Mouse (Mus musculus) heart, adult 11 months (tissue): ENCODE data around the gene Inppl1.

Experiments
- DNase-seq: peaks from one replicate; pipeline ENCODE4 v3.0.0; 2022

Inppl1 gene

GRCm38 (mm10) chr7:101837606-101838471, at the start of gene Inppl1:
TSS of gene Inppl1 (minus strand) at chr7:101838229.
- DNase-seq, result peak; percentile 99

DNA sequence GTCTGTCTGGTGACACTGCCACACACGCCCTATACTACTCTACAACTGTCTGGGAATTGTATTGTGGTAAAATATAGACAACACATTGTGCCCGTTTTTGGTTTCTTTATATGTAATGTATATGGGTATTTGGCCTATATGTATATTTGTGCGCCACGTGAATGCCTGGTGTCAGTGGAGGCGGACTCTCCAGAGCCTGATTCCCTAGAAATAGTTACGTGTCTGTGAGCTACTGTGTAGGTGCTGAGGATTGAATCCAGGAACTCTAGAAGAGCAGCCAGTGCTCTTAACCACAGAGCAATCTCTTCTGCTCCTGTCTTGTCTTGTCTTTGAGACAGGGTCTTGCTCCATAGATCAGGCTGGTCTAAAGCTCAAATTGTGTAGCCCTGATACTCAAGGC, 48.2 kb upstream of the Inppl1 start:
- DNase-seq, result no peak

DNA sequence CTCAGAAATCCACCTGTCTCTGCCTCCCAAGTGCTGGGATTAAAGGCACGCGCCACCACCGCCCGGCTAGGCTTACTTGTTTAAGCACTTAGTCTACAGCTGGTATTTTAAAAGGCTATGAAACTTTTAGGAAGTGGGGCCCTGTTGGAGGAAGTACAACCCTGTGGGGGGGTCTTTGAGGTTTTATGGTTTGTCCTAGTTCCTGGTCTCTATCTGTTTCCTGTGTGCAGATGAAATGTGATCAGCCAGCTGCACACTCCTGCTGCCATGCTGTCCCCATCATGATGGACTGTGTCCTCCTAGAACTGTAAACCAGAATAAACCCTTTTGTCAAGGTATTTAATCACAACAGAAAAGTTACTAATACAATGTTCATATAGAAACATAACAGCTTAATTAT, 46.1 kb upstream of the Inppl1 start:
- DNase-seq, result no peak

- DNase-seq, result peak; percentile 91
These were observed 44.6 kb upstream of the Inppl1 start for GRCm38 (mm10) chr7:101882413-101883154.

- DNase-seq, result no peak
These were observed 42.8 kb upstream of the Inppl1 start for GRCm38 (mm10) chr7:101880855-101881254.

DNA sequence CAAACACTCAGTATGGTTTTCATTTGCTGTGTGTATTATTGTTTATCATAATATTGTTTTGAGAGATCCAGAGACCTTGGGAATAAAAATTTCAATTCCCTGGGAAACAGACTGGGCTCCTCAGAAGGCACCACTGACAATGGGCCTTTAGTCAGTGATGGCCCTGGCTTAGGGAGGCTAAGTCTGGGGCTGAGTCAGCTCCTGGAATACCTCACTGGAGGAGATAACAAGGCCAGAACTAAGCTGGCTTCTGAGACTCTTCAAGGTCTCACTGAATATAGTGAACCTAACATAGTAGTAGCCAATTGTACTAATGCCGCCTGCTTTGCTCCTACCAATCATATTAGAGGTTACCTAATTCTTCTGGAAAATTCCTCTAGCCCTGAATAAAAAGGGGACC, 37.9 kb upstream of the Inppl1 start:
- no peak for DNase-seq

DNA sequence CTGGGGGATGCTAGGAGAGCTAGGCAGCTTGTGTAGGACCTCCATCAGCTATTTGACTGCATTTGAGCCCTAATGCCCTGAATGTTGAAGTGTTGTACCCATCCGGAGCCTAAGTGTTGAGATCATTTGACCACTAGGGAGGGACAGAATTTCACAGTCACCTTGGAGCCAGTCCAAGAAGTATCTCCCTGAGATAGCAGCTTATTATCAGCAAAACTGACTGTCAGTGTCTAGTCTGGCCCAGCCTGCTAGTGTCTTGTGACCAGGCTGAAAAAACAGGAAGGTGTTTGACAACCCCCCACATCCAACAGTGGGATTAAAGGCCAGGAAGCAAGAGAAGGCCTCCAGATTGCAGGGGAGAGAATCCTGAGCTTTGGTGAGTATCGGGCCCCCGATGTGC, 33.3 kb upstream of the Inppl1 start:
- DNase-seq, result no peak

DNA sequence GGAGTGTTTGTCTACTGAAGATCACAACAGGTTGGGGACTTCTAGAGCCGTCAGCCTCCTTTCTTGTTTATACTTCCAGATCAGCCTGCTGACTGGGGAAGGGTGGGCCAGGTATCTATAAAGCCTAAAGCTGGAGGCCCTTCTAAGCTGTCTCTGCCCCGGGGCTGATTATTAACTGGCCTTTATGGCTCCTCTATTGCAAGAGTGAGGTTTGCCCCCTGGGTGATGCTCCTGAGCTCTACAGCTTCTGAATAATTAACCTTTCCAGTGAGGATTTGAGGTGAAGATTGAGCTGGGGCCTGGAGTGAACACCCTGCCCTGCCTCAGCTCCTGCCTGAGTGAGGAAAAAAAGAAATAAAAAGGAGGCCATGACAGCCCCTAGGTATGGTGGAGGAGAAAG, 32.6 kb upstream of the Inppl1 start, which contains the start of gene Folr1:
Folr1 (minus strand) TSS at position 160 of the 400 bp plus-strand sequence.
- no peak for DNase-seq

DNA sequence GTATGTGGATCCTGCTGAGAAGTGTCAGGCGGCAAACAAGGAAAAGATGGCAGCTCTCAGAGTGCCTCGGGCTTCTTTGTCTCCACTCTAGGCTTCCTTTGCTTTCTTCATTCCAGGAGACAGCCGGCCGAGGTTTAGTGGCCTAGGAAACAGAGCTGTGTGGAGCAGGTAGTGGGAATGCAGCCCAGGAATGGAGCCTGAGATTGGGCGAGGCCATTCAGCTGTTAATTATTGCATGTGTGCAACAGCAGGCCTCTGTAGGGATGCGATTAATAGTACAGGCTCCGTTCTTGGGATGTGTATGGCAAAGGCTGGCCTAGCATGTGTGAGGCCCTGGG, 31.1 kb upstream of the Inppl1 start:
- DNase-seq, result no peak

GRCm38 (mm10) chr7:101868241-101869162, 30.5 kb upstream of the Inppl1 start:
- peak; percentile 89 for DNase-seq

DNA sequence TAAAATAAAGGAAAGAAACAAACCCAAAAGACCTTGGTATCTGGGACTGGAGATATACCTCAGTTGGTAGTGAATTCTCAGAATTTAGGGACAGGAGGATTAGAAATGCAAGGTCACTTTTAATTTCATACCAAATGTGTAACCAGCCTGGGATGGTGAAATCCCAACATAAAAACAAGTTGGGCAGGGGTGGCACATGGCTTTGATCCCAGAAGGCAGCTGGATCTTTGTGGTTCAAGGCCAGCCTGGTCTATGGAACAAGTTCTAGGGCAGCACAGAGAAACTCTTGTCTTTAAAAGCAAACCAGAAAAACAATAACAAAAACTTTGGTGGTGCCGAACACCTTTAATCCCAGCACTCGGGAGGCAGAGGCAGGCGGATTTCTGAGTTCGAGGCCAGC, 29.5 kb upstream of the Inppl1 start:
- no peak for DNase-seq

GRCm38 (mm10) chr7:101866491-101867265, 28.6 kb upstream of the Inppl1 start:
- no peak for DNase-seq

GRCm38 (mm10) chr7:101863415-101863814, 25.4 kb upstream of the Inppl1 start, which contains the start of gene Anapc15:
TSS of gene Anapc15 (plus strand) at chr7:101863715.
- no peak for DNase-seq

DNA sequence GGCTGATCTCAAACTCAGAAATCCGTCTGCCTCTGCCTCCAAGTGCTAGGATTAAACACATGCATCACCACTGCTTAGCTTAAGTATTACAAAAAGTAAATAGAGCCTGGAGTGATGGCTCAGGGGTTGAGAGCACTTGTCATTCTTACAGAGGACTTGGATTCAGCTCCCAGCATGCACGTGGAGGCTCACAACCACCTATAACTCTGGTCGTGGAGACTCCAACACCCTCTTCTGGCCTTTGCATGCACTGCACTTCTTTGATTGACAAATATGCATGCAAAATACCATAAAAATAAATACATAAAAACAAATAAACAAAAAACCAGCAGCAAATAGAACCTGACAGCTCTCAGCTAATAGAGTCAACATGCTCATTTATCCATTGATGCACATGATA, 24.3 kb upstream of the Inppl1 start:
- no peak for DNase-seq

- no peak for DNase-seq
These were observed 22.9 kb upstream of the Inppl1 start for GRCm38 (mm10) chr7:101860978-101861377.

GRCm38 (mm10) chr7:101858362-101858761, 20.3 kb upstream of the Inppl1 start:
- peak; percentile 94 for DNase-seq

- no peak for DNase-seq
These were observed 19.1 kb upstream of the Inppl1 start, which contains the start of gene Folr2 for GRCm38 (mm10) chr7:101857094-101857493. TSS of gene Folr2 (minus strand) at chr7:101857194.

DNA sequence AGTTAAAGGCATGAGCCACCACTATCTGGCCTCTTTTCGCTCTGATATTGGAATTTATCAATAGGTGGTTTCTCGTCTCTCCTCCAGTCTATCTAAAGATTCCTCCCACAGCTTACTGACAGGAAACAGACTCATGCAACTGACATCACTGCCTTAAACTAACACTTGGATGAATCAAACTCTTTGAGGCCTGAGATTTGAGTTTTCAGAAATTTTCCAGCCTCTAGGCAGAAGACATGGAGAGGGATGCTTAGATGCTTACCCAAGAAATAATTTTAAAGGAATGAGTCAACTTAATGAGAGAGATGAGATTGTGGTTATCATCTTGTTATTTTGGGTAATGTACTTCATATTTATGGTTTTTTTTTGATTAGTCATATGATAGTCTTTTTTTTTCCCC, 15.8 kb upstream of the Inppl1 start:
- no peak for DNase-seq

GRCm38 (mm10) chr7:101852846-101853245, 14.8 kb upstream of the Inppl1 start:
- no peak for DNase-seq

- DNase-seq, result no peak
These were observed 13.7 kb upstream of the Inppl1 start for GRCm38 (mm10) chr7:101851689-101852088.

- no peak for DNase-seq
These were observed 9.9 kb upstream of the Inppl1 start for GRCm38 (mm10) chr7:101847934-101848333.

GRCm38 (mm10) chr7:101844186-101844585, 6.2 kb upstream of the Inppl1 start:
- peak; percentile 93 for DNase-seq
